Mouse (Mus musculus): ENCODE measurements around the gene Pigk.

- TF ChIP-seq HCFC1 (IDR thresholded peaks at IDR 0.05; ENCODE audit: borderline replicate concordance, insufficient read depth, low read length) = no peak
- TF ChIP-seq MAFK (IDR thresholded peaks at IDR 0.05; ENCODE audit: insufficient read depth, low read depth, low read length) = no peak
- no peak for TF ChIP-seq ZC3H11A (IDR thresholded peaks at IDR 0.05; ENCODE audit: borderline replicate concordance, low read depth, low read length)
- TF ChIP-seq ZNF384 (IDR thresholded peaks at IDR 0.05; ENCODE audit: low read depth, low read length) = no peak
Measured at GRCm38 (mm10) chr3:152905800-152906199, 191.9 kb downstream of the Pigk start.

All from ES-E14 (cell line).